Mouse (Mus musculus) gastrocnemius, adult 8-10 months (tissue): ENCODE results near the gene Lrfn1. TPM values are rescaled to one million over a fixed set of nuclear protein-coding genes. Genes with fewer than 3 reads are reported as not detected.
"Not testable (repeated sequence)": the region's sequence is repeated elsewhere in the genome, so short reads cannot be mapped to it uniquely, and the experiment has no call there.

ENCODE experiments used
- DNase-seq, 2 experiments: peaks; one replicate each; pipeline ENCODE4 v3.0.0; 2022; ENCODE audit warnings: low spot score in 2 of 2
- total RNA-seq, 4 experiments: library from RNA; stranded (reverse); gene quantifications; 2 replicates each; pipeline ENCODE4 v1.2.4; 2022

The Lrfn1 gene
- total RNA-seq, 4 experiments from 2014 or later = 0.08 to 0.34 TPM; not detected in 2

- DNase-seq = no peak
Observed at GRCm38 (mm10) chr7:28447101-28447830, 4.5 kb upstream of the Lrfn1 start.

DNA sequence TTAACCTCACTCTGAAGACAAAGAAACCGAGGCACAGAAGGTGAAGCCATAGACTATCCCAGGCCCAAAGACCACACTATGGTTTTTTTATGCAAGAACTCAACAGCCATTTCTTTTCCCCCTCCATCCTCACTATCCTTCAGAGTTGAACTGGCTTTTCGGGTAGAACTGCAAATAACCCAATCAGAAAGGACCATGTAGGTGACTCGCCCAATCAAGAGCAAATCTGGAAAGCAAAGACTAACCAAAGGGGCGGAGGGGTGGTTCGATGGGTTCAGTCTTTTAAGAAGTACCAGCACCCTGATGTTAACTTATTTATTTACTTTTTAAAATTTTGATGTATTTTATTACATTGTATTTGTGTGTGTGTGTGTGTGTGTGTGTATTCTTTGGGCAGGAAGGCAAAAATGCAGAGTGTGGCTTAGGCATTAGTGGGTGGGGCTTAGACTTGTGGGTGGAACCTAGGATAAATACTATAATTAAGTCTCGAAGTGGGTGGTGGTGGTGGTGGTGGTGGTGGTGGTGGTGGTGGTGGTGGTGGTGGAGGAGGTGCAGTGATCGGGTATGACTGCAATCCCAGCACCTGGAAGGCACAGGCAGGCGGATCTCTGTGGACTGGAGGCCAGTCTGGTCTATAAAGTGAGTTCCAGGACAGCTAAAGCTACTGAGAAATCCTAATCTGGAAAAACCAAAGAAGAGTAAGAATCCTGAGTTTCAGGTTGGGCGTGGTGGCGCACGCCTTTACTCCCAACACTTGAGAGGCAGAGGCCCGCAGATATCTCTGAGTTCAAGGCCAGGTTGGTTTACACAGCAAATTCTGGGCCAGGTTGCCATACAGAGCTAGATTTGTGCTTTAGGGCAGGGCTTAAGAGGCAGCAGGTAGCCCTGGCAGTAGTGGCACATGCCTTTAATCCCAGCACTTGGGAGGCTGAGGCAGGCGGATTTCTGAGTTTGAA lies 3.6 kb upstream of the Lrfn1 start:
- no peak for DNase-seq

- no peak for DNase-seq
Observed at GRCm38 (mm10) chr7:28452361-28453005, 703 bp downstream of the Lrfn1 start.

DNA sequence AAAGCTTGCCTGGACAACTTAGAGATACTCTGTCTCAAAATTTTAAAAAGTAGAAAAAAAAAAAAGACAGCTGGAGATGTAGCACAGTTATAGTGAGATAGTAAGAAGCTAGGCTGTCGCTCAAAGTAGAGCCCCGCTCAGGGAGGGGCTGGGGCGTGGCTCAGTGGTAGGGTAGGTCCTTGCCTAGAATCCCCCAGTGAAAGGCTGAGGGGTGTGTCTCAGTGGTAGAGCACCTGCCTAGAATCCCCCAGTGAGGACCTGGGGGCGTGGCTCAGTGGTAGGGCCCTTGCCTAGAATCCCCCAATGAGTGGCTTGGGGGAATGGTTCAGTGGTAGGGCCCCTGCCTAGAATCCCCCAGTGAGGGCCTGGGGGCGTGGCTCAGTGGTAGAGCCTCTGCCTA lies 8.6 kb downstream of the Lrfn1 start:
- DNase-seq = no peak

- no peak for DNase-seq
Observed at GRCm38 (mm10) chr7:28462769-28463168, 11.0 kb downstream of the Lrfn1 start.

DNA sequence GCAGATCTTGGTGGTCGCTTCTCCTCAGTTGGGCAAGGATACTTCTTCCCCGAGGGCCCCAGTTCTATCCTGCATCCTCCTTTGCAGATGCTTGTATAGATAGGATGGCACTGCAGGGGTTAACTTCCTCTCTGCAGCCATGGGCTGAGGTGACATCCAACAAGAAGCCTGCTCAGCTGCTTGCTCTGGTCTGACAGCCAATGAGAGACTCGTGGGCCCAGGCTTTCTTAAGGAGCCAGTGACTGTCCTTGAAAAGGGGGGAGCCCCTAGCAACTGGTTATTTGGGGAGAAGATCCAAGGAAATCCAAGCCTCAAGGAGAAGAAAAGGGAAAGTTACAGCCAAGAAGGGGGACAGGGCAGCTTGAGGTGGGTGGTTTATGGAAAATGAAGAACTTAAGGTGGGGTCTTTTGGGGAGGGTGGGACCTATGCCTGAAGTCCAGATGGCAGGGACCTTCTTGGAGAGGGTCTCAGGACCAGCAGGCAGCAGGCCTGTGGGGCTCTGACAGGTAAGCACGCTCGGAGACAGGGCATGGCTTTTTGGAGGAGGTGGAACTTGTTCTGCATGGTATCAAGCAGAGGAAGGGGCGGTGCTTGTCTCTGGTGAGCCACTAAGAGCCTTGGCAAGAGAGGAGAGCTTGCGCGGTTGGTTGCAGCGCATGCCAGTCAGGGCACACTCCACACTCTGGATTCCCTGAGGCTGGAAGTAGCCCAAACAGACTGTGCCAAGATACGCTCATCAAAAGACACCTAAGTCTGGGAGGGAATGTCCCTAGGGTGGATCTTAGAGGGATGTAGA lies 12.8 kb downstream of the Lrfn1 start:
- DNase-seq = no peak

DNA sequence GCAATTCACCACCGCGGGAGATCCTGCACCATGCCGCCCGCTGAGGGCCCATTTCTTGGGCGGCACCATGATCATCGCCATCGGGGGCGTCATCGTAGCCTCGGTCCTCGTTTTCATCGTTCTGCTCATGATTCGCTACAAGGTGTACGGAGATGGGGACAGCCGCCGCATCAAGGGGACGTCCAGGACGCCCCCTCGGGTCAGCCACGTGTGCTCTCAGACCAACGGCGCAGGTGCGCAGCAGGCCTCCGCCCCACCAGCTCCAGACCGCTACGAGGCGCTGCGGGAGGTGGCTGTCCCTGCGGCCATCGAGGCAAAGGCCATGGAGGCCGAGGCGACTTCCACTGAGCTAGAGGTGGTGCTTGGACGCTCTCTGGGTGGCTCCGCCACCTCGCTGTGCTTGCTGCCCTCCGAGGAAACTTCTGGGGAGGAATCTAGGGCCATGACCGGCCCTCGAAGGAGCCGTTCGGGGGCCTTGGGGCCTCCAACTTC lies 15.0 kb downstream of the Lrfn1 start:
- no peak for DNase-seq

DNA sequence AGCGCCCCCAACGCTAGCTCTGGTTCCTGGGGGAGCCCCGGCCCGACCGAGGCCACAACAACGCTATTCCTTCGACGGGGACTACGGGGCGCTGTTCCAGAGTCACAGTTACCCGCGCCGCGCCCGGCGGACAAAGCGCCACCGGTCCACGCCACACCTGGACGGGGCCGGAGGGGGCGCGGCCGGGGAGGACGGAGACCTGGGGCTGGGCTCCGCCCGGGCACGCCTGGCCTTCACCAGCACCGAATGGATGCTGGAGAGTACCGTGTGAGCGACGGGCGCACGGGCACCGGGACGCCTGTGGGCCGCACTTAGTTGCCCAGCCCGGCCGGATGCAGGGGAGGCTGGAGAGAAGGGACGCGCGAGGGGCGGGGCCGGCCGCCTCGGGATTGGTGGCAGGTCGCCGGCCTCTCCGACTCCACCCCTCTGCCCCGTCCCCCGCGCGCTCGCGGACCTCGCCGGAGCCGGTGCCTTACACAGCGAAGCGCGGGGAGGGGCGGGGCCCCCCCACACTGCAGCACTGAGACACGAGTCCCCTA lies 15.5 kb downstream of the Lrfn1 start:
- DNase-seq = no peak

DNA sequence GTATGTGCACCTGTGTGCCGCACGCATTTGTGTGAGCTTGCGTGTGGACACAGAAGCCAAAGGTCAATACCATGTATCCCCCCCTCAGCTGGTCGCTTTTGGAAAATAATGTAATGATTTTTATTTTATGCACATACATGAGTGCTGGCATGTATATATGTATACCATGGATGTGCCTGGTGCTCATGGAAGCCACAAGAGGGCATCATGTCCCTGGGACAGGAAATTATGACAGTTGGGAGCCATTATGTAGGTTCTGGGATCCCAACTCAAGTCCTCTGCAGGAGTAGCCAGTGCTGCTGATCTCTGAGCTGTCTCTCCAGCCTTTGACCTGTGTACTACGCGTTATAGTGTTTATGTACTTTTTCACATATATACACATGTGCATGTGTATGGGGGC lies 24.4 kb downstream of the Lrfn1 start:
- no peak for DNase-seq

GRCm38 (mm10) chr7:28477363-28477762 lies 25.6 kb downstream of the Lrfn1 start:
- no peak for DNase-seq

DNA sequence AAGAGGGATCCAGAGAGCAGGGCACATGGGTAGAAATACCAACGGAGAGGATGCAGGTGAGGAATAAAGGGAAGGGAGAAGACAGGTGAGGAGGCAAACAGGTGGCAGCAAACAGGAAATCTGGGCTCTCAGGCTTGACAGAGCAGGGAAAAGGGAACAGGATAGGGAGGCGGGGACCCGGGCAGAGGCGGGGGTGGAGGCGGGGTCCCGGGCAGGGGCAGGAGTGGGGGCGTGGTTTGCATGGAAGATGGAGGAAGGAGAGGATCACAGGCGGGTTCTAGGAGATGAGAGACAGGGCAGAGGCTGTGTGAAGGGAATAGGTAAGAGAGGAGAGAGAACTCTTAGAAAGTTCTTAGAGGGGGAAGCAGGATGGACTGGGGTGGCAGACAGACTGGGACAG lies 27.1 kb downstream of the Lrfn1 start:
- no peak for DNase-seq

- DNase-seq = no peak
Observed at GRCm38 (mm10) chr7:28482854-28483253, 31.1 kb downstream of the Lrfn1 start.

DNA sequence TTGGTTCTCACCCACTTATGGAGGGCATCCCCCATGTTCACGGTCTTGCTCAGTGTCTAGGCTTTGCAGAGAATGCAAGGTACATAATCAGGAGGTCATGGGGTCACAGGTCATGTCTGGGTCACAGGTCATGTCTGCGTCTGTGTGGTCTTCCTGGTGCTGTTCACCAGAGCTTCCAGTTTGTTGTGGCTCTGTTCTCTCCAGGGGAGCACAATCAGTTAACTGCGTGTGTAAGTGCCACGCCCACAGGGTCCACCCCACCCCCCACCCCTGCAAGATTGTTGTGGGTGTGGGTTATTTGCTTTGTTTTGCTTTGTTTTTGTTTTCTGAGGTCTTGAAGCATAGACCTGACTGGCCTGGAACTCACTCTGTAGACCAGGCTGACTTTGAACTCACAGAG lies 32.4 kb downstream of the Lrfn1 start:
- no peak for DNase-seq

DNA sequence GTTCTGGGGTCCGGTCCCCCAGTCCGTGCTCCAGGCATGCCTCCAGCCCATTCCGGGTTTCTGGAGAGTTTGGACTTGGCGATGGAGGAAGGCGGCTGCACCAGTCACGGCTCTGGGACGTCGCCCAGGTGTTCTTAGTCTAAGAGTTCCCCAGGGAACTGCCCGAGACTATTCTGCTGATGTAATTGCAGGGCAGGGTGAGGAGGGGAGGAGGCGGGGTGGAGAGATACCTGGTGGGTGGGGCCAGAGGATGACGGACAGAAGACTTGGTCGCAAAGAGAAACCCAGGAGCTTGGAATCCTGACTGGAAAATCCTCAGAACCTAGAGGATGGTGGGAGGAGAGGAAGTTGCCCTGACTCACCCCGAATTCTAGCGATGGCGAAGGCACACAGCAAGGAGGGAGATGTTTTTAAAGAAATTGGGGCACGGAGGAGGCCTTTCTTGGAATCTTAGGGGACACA lies 36.3 kb downstream of the Lrfn1 start:
- no peak for DNase-seq

DNA sequence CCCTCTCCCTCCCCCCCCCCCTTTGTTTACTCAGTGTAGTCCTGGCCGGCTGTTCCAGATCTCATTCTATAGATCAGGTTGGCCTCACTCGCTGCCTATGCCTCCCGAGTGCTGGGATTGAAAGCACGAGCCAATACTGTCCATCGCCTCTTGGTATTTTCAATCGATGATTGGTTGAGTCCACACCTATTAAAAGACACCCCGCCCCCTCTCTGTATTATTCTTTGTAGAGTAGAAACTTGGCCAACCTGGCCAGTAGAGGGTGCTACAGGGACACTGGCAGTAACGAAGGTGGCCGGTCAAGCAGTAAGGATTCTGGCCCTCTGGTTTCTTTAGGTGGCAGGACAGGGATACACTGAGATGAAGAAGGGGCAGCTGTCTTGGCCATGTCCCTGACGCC lies 38.6 kb downstream of the Lrfn1 start:
- peak; percentile 12 to 16 for DNase-seq

- no peak for DNase-seq
Observed at GRCm38 (mm10) chr7:28490903-28491302, 39.1 kb downstream of the Lrfn1 start.

GRCm38 (mm10) chr7:28492310-28492709 lies 40.5 kb downstream of the Lrfn1 start:
- DNase-seq = no peak

DNA sequence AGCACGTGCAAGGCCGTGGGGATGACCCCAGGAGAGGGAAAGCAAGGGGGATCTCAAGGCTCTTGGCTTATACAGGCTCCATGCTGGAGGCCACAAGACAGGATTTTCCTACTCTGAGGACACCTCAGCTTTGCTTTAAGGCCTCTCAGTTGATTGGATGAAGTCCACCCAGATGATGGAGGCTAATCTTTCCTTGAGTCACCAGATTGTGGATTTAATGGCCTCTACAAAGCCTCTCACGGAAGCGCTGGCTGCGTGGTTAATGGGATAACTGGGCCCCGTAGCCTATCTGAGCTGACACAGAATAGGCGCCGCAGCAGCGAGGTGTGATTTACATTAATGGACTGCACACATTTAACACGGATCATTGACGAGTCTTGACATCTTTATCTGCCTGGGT lies 43.6 kb downstream of the Lrfn1 start:
- DNase-seq = no peak

DNA sequence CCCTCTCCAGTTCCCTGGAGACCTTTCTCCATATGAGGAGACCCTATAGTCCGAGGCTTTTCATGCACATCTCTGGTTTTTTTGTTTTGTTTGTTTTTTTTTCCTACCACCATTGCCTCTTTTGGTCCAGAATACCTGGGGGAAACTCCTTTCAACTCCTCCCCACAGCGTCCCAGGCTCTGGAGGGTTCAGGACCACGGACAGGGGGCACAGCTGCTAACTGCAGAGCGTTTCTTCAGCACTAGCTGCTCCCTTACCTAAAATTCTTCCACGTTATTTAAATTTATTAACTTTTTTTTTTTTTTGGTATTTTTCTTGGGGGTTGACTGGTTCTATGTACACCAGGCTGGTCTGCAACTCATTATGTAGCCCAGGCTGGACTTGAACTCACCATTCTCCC lies 53.8 kb downstream of the Lrfn1 start:
- DNase-seq = no peak

GRCm38 (mm10) chr7:28509121-28509520 lies 57.3 kb downstream of the Lrfn1 start:
- not testable (repeated sequence) for DNase-seq
